Mouse (Mus musculus): ENCODE measurements around the gene Nlrp1a.

Nlrp1a gene

DNA sequence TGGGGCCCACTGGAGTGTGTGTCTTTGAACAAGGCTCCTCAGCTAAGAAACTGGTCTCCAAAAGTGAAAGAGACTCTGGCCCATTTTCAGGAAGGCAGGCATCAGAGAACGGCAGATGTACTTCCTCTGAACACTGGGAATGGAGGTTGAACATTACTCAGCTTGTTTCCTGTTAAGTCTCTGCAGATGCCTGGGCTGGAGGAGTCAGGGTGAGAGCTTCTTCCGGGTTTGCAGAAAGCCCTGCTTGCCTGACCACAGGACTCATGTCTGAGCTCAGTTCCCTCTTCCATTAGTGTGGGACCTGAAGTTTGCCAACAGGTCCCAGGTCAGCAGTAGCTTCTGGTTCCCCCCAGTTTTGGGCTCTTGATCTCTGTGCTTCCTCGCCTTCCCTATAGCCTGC lies at the start of gene Nlrp1a:
TSS of gene Nlrp1a (minus strand) at position 44 of the 400 bp plus-strand sequence.
- DNase-seq (ENCODE audit: low read depth, low spot score) = no peak

- DNase-seq (ENCODE audit: low read depth, low spot score) = no peak
These were observed 25.1 kb upstream of the Nlrp1a start for GRCm38 (mm10) chr11:71169633-71170032.

DNA sequence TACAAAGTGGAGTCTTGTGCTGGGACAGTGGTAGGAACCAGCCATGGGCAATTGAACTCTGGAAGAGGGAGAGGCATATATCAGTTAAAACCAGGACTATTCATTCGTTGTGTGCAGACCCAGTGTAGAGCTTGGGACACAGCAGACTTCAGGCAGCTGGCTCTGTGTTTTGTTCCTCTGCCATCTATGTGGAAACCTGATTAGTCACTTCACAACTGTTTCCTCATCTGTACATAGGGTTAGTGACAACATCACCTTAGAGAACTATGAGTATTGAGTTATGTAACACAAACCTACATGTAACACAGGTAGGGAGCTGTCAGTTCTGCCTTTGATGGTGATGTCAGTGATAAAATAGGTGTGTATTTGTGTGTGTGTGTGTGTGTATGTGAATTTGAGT lies 19.6 kb upstream of the Nlrp1a start:
- DNase-seq (ENCODE audit: low read depth, low spot score) = no peak

GRCm38 (mm10) chr11:71159439-71160136 lies 15.1 kb upstream of the Nlrp1a start:
- DNase-seq (ENCODE audit: low read depth, low spot score) = no peak

DNA sequence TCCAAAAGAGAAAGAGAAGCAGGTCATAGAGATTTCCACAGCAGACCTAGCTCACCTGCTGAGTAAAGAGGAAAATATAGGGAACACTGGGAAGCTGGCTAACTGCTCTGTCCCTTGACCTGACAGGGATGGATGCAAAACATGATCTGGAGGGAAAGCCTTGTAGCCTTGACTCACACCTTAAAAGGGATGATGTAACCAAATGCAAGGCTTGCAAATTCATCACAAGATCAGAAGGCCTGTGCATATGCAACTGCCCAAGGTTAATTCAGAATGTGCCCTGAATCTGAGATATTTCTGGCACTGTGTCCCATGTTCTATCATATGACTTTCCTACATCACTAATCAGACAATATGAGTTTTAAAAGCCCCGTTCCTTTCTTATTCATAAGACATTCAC lies 10.8 kb upstream of the Nlrp1a start:
- DNase-seq (ENCODE audit: low read depth, low spot score) = no peak

GRCm38 (mm10) chr11:71142031-71142430 lies 2.5 kb downstream of the Nlrp1a start:
- DNase-seq (ENCODE audit: low read depth, low spot score) = no peak

GRCm38 (mm10) chr11:71107128-71107527 lies 37.4 kb downstream of the Nlrp1a start:
- peak; percentile 38 for DNase-seq (ENCODE audit: low read depth, low spot score)

- DNase-seq (ENCODE audit: low read depth, low spot score) = peak; percentile 23
These were observed 38.1 kb downstream of the Nlrp1a start for GRCm38 (mm10) chr11:71106261-71107021.

- no peak for DNase-seq (ENCODE audit: low read depth, low spot score)
These were observed 40.6 kb downstream of the Nlrp1a start for GRCm38 (mm10) chr11:71103931-71104330.

DNA sequence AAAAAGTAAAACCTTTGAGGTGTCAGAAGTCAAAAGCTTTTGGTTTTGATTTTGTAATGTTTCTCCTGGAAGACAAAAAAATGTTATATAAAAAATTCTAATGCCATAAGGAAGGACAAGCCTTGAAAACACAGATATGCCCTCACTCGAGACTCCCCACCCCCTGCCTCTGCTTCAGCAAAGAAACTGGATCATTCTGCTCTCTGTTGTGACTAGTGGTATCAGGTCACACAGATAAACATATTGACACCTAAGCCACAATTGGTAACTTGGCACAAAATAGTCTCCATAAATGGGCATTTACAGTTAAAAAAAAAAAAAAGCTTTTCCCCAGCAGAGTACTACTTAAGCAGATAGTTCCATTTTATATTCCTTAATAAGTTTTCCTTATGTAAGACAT lies 68.2 kb downstream of the Nlrp1a start:
- DNase-seq (ENCODE audit: low read depth, low spot score) = no peak

GRCm38 (mm10) chr11:71052554-71052953 lies 92.0 kb downstream of the Nlrp1a start:
- peak; percentile 41 for DNase-seq (ENCODE audit: low read depth, low spot score)

Data from A20 (cell line).